Mouse (Mus musculus) kidney, adult 2 months (tissue): ENCODE measurements around the gene Rfesd.

Source experiments
- CTCF ChIP-seq: fragments of 200-500 bp; conservative IDR thresholded peaks from 2 replicates; pipeline ENCODE4 v1.5.1; 2011; ENCODE audit warnings: low read depth, mild to moderate bottlenecking, control low read depth, low read length, moderate library complexity, mixed read lengths; ENCODE audit not compliant: insufficient read depth, insufficient read length
- POLR2A ChIP-seq: fragments of 200-500 bp; IDR thresholded peaks from one replicate; pipeline ENCODE4 v1.6.1; 2011; ENCODE audit warnings: low read depth, low read length, control low read depth

- TF ChIP-seq POLR2A (no peak), CTCF (no peak)
These were observed 43.6 kb upstream of the Rfesd start for GRCm38 (mm10) chr13:76062126-76062525.
